Mouse (Mus musculus) thymus, postnatal 0 days (tissue): ENCODE data around the gene Ptges. TPM values are rescaled to one million over a fixed set of nuclear protein-coding genes. Genes with fewer than 3 reads are reported as not detected.

Experiments used
- DNase-seq: peaks from one replicate; pipeline ENCODE4 v3.0.0-alpha.2; 2015; ENCODE audit warnings: low spot score
- polyA plus RNA-seq: library from polyadenylated mRNA; unstranded; fragments of >200 nt; fragmentation: Nextera tagmentation; extraction: Ambion mirVana; gene quantifications from 2 replicates; pipeline ENCODE4 v1.2.1, GENCODE M21; 2015

The Ptges gene
- polyA plus RNA-seq, 1 experiment from 2014 or later, result 3.2 TPM

DNA sequence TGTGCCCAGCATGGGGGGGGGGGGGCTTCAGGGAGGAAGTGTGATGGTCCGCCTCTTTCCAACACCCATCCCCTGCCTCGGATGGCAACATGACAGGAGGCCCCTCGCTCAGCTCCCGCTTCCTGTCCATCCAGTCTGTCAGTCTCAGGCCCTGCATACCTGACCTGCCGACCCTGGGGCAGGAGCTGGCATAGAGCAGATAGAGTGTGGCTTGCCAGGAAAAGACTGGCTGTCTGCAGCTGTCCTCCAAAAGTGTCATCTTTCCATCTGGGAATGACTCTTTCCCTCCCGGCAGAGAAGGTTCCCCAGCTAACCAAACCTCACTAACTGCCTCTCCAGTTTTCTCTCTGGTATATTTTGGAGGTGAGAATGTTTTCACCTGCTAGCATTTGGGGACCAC lies 79.1 kb downstream of the Ptges start:
- DNase-seq, result no peak

DNA sequence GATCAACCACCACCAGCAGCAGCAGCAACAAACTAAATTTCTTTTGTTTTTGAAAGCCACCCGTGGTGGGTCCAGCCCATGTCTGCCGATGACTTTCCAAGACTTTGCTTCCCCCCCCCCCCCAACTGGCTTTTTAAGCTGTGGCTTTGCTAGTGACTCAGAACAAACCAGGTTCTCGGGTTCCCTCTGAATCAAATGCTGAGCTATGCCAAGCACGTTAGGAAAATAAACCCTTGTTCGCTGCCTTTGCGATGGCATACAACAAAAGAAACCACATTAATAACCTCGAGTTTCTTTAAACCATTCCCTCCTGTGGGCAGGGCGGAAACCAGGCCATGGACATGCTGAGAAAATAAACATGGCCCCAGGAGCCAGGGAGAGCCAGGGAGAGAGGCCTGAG lies 81.5 kb downstream of the Ptges start:
- no peak for DNase-seq

DNA sequence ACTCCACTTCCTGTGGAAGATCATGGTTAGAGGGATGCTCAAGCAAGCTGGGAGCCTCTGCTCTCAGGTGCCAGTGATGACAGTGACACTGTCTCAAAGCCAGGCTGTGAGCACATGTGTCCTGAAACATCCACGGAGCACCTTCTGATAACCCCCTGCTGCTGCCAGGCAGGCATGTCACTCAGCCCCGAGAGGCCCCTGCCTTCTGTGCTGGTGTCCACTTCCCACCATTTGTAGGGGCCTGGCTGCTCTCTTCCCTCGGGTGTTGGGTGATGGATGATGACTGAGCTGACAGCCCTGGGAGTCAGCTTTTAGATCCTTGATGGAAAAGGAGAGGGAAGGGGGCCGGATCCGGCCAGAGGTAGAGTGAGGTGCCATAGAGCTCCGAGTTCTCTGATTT lies 82.9 kb downstream of the Ptges start:
- no peak for DNase-seq

DNA sequence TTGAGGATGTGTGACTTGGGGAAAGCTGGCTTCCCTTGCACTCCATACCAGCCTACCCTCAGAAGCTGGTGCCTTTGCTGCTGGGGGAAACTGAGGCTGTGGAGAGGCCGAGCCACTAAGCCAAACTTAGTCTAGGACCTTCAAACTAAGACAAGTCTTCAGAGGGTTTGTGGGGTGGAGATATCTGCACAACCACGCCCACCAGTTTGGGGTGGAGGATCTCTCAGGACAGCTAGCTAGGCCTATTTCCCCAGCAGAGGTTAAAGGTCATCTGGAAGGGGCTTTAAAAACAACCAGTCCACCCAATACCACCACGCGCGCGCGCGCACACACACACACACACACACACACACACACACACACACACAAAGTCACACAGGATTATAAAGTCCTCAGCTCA lies 83.4 kb downstream of the Ptges start:
- DNase-seq, result no peak

DNA sequence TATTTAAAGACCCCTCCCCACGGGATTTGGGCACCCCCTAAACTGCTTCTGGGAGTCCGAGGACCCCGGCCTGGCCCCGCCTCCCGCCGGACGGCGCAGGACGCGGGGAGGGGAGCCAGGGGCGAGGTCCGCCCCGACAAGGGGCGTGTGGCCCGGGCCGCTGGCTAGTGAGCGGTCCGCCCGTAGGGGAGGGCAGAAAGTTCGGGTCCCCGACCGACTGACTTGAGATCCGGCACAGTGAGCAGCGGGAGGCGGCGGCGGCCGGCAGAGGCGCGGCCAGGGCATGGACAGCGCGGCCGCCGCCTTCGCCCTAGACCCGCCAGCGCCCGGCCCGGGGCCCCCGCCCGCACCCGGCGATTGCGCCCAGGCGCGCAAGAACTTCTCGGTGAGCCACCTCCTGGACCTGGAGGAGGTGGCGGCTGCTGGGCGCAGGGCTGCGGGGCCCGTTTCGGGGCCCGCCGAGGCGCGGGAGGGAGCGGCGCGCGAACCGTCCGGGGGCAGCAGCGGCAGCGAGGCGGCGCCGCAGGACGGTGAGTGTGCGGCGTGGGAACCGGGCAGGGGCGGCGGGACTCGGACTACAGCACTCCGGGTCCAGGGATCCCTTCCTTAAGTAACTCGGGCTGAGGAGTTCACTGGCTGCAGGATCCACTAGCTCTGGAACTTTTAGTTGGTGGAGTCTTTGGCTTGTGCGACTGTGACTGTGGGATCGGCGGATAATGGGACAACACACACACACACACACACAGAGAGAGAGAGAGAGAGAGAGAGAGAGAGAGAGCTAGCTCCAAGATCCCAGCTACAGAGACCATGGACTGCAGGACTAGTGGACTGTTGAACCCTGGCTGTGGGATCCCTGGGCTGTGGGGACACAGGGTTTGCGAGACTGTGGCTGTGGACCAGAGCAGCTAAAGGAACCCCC lies 84.3 kb downstream of the Ptges start:
- DNase-seq, result no peak

DNA sequence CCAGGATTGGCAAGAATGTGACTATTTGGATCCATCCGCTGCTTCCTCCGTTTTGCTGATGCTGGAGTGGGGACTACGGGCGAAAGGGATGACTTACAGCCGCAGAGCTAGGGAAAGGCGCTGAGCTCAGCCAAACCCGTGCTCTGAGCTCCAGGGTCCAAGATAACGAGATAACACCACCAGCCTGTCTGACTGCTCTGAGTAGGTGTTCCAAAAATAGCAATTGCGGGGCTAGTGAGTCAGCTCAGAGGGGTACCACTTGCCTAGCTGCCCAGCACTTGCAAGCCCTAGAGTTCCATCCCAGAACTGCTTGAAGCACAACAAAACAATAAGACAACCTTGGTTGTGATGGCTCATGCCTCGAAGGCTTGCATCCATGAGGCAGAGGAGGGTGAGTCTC lies 87.0 kb downstream of the Ptges start:
- DNase-seq, result no peak

Other genes with a start within 250 kb of the Ptges start
- 0.90 and 1.1 TPM in 2 replicates for gene 1700001O22Rik, start 126.2 kb downstream of the Ptges start, polyA plus RNA-seq
- gene Ntmt1, start 122.0 kb downstream of the Ptges start, polyA plus RNA-seq, result 48.5 and 50.4 TPM in 2 replicates
- gene Asb6, start 99.5 kb downstream of the Ptges start, polyA plus RNA-seq, result 37.8 and 44.3 TPM in 2 replicates
- 0.60 and 0.91 TPM in 2 replicates for gene Prrx2, start 94.9 kb downstream of the Ptges start, polyA plus RNA-seq
- gene Tor1b, start 23.1 kb upstream of the Ptges start, polyA plus RNA-seq, result 24.2 and 26.1 TPM in 2 replicates
- 80.1 and 83.6 TPM in 2 replicates for gene Tor1a, start 38.1 kb upstream of the Ptges start, polyA plus RNA-seq
- gene BC005624, start 52.3 kb upstream of the Ptges start, polyA plus RNA-seq, result 64.0 and 66.2 TPM in 2 replicates
- 9.0 and 13.2 TPM in 2 replicates for gene Usp20, start 52.4 kb upstream of the Ptges start, polyA plus RNA-seq
- gene Fnbp1, start 212.1 kb upstream of the Ptges start, polyA plus RNA-seq, result 45.6 and 59.9 TPM in 2 replicates
- 21.7 and 24.1 TPM in 2 replicates for gene Gpr107, start 222.5 kb upstream of the Ptges start, polyA plus RNA-seq